Mouse (Mus musculus) thymus, postnatal 4 days (tissue): ENCODE results near the gene Fermt3.

Experiments used
- DNase-seq: peaks from one replicate; pipeline ENCODE4 v3.0.0; 2021

The Fermt3 gene

GRCm38 (mm10) chr19:6987904-6988285, 31.4 kb downstream of the Fermt3 start:
- DNase-seq: no peak

GRCm38 (mm10) chr19:6987061-6987903, 32.0 kb downstream of the Fermt3 start, which contains the start of gene Vegfb:
Vegfb (minus strand) TSS chr19:6987651.
- DNase-seq: peak; percentile 83

- DNase-seq: no peak
Observed at GRCm38 (mm10) chr19:6985951-6986708, 33.1 kb downstream of the Fermt3 start.

- DNase-seq: no peak
Observed at GRCm38 (mm10) chr19:6985300-6985699, 34.0 kb downstream of the Fermt3 start.

- DNase-seq: no peak
Observed at GRCm38 (mm10) chr19:6983621-6984020, 35.6 kb downstream of the Fermt3 start.

GRCm38 (mm10) chr19:6981465-6981864, 37.8 kb downstream of the Fermt3 start:
- no peak for DNase-seq

GRCm38 (mm10) chr19:6980381-6981093, 38.7 kb downstream of the Fermt3 start, which contains the start of gene Fkbp2:
Fkbp2 (minus strand) TSS chr19:6980501.
- DNase-seq: peak; percentile 99

- peak; percentile 100 for DNase-seq
Observed at GRCm38 (mm10) chr19:6979486-6980380, 39.5 kb downstream of the Fermt3 start.

GRCm38 (mm10) chr19:6979001-6979479, 40.2 kb downstream of the Fermt3 start:
- DNase-seq: peak; percentile 69

GRCm38 (mm10) chr19:6978639-6978974, 40.7 kb downstream of the Fermt3 start:
- DNase-seq: no peak

GRCm38 (mm10) chr19:6977759-6978638, 41.3 kb downstream of the Fermt3 start:
- DNase-seq: peak; percentile 39

- DNase-seq: peak; percentile 89
Observed at GRCm38 (mm10) chr19:6975537-6976521, 43.4 kb downstream of the Fermt3 start, which contains the start of gene Plcb3. Plcb3 (minus strand) TSS chr19:6976470.

GRCm38 (mm10) chr19:6974211-6975205, 44.8 kb downstream of the Fermt3 start, which contains the start of gene Ppp1r14b:
Ppp1r14b (plus strand) TSS chr19:6974968.
- DNase-seq: peak; percentile 91

GRCm38 (mm10) chr19:6973581-6974190, 45.6 kb downstream of the Fermt3 start:
- no peak for DNase-seq

GRCm38 (mm10) chr19:6972247-6972917, 46.9 kb downstream of the Fermt3 start:
- no peak for DNase-seq

GRCm38 (mm10) chr19:6971644-6972043, 47.6 kb downstream of the Fermt3 start:
- DNase-seq: no peak

- DNase-seq: no peak
Observed at GRCm38 (mm10) chr19:6970460-6971085, 48.7 kb downstream of the Fermt3 start.
